Mouse (Mus musculus): ENCODE results near the gene Zswim1.

GRCm38 (mm10) chr2:164791841-164792261, 30.6 kb upstream of the Zswim1 start:
- TF ChIP-seq CTCF (IDR thresholded peaks at IDR 0.05; ENCODE audit: borderline replicate concordance, extremely low read depth, insufficient read depth, insufficient read length) (no peak), POLR2A (IDR thresholded peaks at IDR 0.05; ENCODE audit: borderline replicate concordance, extremely low read depth, insufficient read depth, insufficient read length, poor library complexity, severe bottlenecking) (no peak)
